In genomic region chr7:101385331-101385733, GRCm38 (mm10) we compare ENCODE assay signal across 11 mouse cellular contexts. TPM values are rescaled to one million over a fixed set of nuclear protein-coding genes. Genes with fewer than 3 reads are reported as not detected.
DNase-seq lines count a peak whose midpoint lies in the region; ATAC-seq and TF ChIP-seq lines count a peak whose summit lies in the region.
"Had no signal": no experiment of that assay in that cellular context is flagged by ENCODE, and none has a peak within 500 bp of the region (broad histone marks: within the 10 kb centered on the region; RNA-seq: fewer than 3 reads in every experiment).

No protein-coding gene starts in this region.

- no peaks in the 10 kb centered on the region for H3K36me3 ChIP-seq in ES-Bruce4 (ENCODE audit: control insufficient read depth, insufficient read depth, low read length, poor library complexity, severe bottlenecking)
- peaks cover 15% of the 10 kb centered on the region; the same call in 1 of the 2 replicates for H3K36me3 ChIP-seq in intestine, embryonic 15.5 days
- H3K36me3 ChIP-seq: neural tube, embryonic 15.5 days had no signal

- 0 out of 2 replicates have a peak overlapping the region, but pooled peaks have one; percentile 22 for H3K27ac ChIP-seq in ES-Bruce4 (ENCODE audit: insufficient read depth, low read length)
- peak overlapping the region; percentile 73 for H3K27ac ChIP-seq in intestine, embryonic 15.5 days
- H3K27ac ChIP-seq: neural tube, embryonic 15.5 days had no signal

- H3K27me3 ChIP-seq in ES-Bruce4 (ENCODE audit: control insufficient read depth, insufficient read depth, low read length, poor library complexity, severe bottlenecking), result no peaks in the 10 kb centered on the region
- H3K27me3 ChIP-seq in intestine, embryonic 15.5 days (replicated peaks), result no peaks in the 10 kb centered on the region
- H3K27me3 ChIP-seq: neural tube, embryonic 15.5 days had no signal

- WGBS in intestine, embryonic 15.5 days, result 15% methylated on average over 6 of the region's 6 CpGs
- WGBS in lung, adult 2 months, result 32% methylated on average over 6 of the region's 6 CpGs

- no peak overlapping the region for H3K4me3 ChIP-seq in ES-Bruce4 (ENCODE audit: low read depth, low read length)
- no peak overlapping the region for H3K4me3 ChIP-seq in intestine, embryonic 15.5 days (replicated peaks)
- H3K4me3 ChIP-seq in lung, adult 2 months (replicated peaks; ENCODE audit: extremely low read depth, low read depth, low read length), result peak overlapping the region; percentile 22
- H3K4me3 ChIP-seq: neural tube, embryonic 15.5 days had no signal

- TF ChIP-seq POLR2A in ES-Bruce4 (IDR thresholded peaks at IDR 0.05; ENCODE audit: insufficient read depth, low read length), result no peak
- TF ChIP-seq POLR2A in lung, adult 2 months (IDR thresholded peaks at IDR 0.05; ENCODE audit: borderline replicate concordance, extremely low read depth, low read depth, low read length), result no peak

- peak; percentile 70 for ATAC-seq in intestine, embryonic 15.5 days

- peaks cover 4% of the 10 kb centered on the region for H3K4me1 ChIP-seq in ES-Bruce4 (ENCODE audit: control insufficient read depth, insufficient read depth, low read length)
- H3K4me1 ChIP-seq in intestine, embryonic 15.5 days (replicated peaks), result peaks cover 35% of the 10 kb centered on the region
- peaks cover 19% of the 10 kb centered on the region for H3K4me1 ChIP-seq in lung, adult 2 months (ENCODE audit: control insufficient read depth, insufficient read depth, low read length)

- H3K4me2 ChIP-seq in intestine, embryonic 15.5 days (replicated peaks), result peak overlapping the region; percentile 5
- H3K4me2 ChIP-seq: neural tube, embryonic 15.5 days had no signal

- peak; percentile 49 for DNase-seq in embryo, embryonic 10 days (ENCODE audit: low spot score)
- no peak for DNase-seq in embryo, embryonic 9.5 days (ENCODE audit: extremely low spot score)
- no peak for DNase-seq in lung, adult 2 months
- no peak for DNase-seq in MN1 (ENCODE audit: low spot score)
- DNase-seq in natural killer cell, adult 2 months (ENCODE audit: low spot score in 2 of 2), result no peak
- no peak for DNase-seq in cerebellum, adult 9-10 months
- DNase-seq: left cerebral cortex, postnatal 4 days had no signal

- no peaks in the 10 kb centered on the region for H3K9me3 ChIP-seq in ES-Bruce4 (replicated peaks; ENCODE audit: control insufficient read depth, insufficient read depth, low read length, poor library complexity, severe bottlenecking)
- no peaks in the 10 kb centered on the region for H3K9me3 ChIP-seq in intestine, embryonic 15.5 days
- H3K9me3 ChIP-seq: neural tube, embryonic 15.5 days had no signal

- TF ChIP-seq CTCF in ES-Bruce4 (IDR thresholded peaks at IDR 0.05; ENCODE audit: low read depth, low read length), result no peak
- TF ChIP-seq CTCF in lung, adult 2 months (IDR thresholded peaks at IDR 0.05; ENCODE audit: insufficient read depth, low read length), result no peak

- 0 out of 2 replicates have a peak, but pooled peaks have one; percentile 14 for TF ChIP-seq EP300 in ES-Bruce4 (IDR thresholded peaks at IDR 0.05; ENCODE audit: insufficient read depth, low read depth, low read length)

- H3K9ac ChIP-seq in ES-Bruce4 (ENCODE audit: low read depth, poor library complexity, severe bottlenecking), result no peak overlapping the region
- no peak overlapping the region for H3K9ac ChIP-seq in intestine, embryonic 15.5 days
- H3K9ac ChIP-seq: neural tube, embryonic 15.5 days had no signal

RNA-seq across cellular contexts. Expression of gene Gm45837, which starts 25.4 kb away (rescaled TPM):
- 1.7 TPM in 1 of 2 replicates, not detected in the other for polyA plus RNA-seq in ES-Bruce4 (2011; ENCODE audit: insufficient read depth, insufficient read length, low read depth, missing spikeins)
- polyA plus RNA-seq in intestine, embryonic 15.5 days (2015; fragmentation: Nextera tagmentation; extraction: Ambion mirVana), result 3.5 and 5.7 TPM in 2 replicates
- polyA plus RNA-seq in lung, adult 2 months (2012; rRNA removed), result 0.68 and 1.7 TPM in 2 replicates
- polyA plus RNA-seq: gonadal fat pad, adult 2 months had no signal

RNA-seq across cellular contexts. Expression of gene Pde2a, which starts 36.2 kb away (rescaled TPM):
- polyA plus RNA-seq in ES-Bruce4 (2011; ENCODE audit: insufficient read depth, insufficient read length, low read depth, missing spikeins), result 2.9 TPM in 1 of 2 replicates, not detected in the other
- 15.4 and 16.6 TPM in 2 replicates for polyA plus RNA-seq in intestine, embryonic 15.5 days (2015; fragmentation: Nextera tagmentation; extraction: Ambion mirVana)
- polyA plus RNA-seq in lung, adult 2 months (2012; rRNA removed), result 8.7 and 9.3 TPM in 2 replicates

RNA-seq across cellular contexts. Expression of gene Arap1, which starts 37.5 kb away (rescaled TPM):
- polyA plus RNA-seq in ES-Bruce4 (2011; ENCODE audit: insufficient read depth, insufficient read length, low read depth, missing spikeins), result 28.2 and 31.5 TPM in 2 replicates
- 56.3 and 58.4 TPM in 2 replicates for polyA plus RNA-seq in intestine, embryonic 15.5 days (2015; fragmentation: Nextera tagmentation; extraction: Ambion mirVana)
- 157 and 188 TPM in 2 replicates for polyA plus RNA-seq in lung, adult 2 months (2012; rRNA removed)
